Mouse (Mus musculus) testis, adult 2 months (tissue): ENCODE data around the gene Atxn1.

Experiments
- CTCF ChIP-seq: fragments of 200-500 bp; IDR thresholded peaks from 2 replicates; pipeline ENCODE4 v1.5.1; 2012; ENCODE audit warnings: low read depth, mild to moderate bottlenecking, inconsistent platforms, low read length, moderate library complexity; ENCODE audit not compliant: control insufficient read depth, insufficient read depth, insufficient replicate concordance
- POLR2A ChIP-seq: fragments of 200-500 bp; IDR thresholded peaks from 2 replicates; pipeline ENCODE4 v1.6.1; 2012; ENCODE audit warnings: low read depth, mild to moderate bottlenecking, inconsistent platforms, low read length, moderate library complexity; ENCODE audit not compliant: control insufficient read depth

GRCm38 (mm10) chr13:45640431-45640830 is 324.4 kb downstream of the Atxn1 start:
- TF ChIP-seq POLR2A (no peak), CTCF (no peak)
